Mouse (Mus musculus) neural tube, embryonic 12.5 days (tissue): ENCODE results near the gene Gm3336. TPM values are rescaled to one million over a fixed set of nuclear protein-coding genes. Genes with fewer than 3 reads are reported as not detected.

Source experiments
- ATAC-seq: fragments of 200-750 bp; cut with Nextera tagmentation; 2 replicates; pipeline ENCODE4 v1.8.0; 2017; ENCODE audit warnings: low read depth, mild to moderate bottlenecking, moderate TSS enrichment, moderate library complexity; ENCODE audit not compliant: low FRiP score
- H3K27ac ChIP-seq: fragments of 300-500 bp; sonication (generic); 2 replicates; pipeline ENCODE4 v1.5.1; 2016
- H3K27me3 ChIP-seq: fragments of 300-500 bp; sonication (generic); replicated peaks from 2 replicates; pipeline ENCODE4 v1.6.1; 2016; ENCODE audit warnings: mild to moderate bottlenecking
- H3K36me3 ChIP-seq: fragments of 300-500 bp; sonication (generic); 2 replicates; pipeline ENCODE4 v1.6.1; 2016; ENCODE audit warnings: mild to moderate bottlenecking
- H3K4me1 ChIP-seq: fragments of 300-500 bp; sonication (generic); 2 replicates; pipeline ENCODE4 v1.6.1; 2016
- H3K4me2 ChIP-seq: fragments of 300-500 bp; sonication (generic); replicated peaks from 2 replicates; pipeline ENCODE4 v1.6.1; 2016; ENCODE audit warnings: mild to moderate bottlenecking
- H3K4me3 ChIP-seq: fragments of 300-500 bp; sonication (generic); 2 replicates; pipeline ENCODE4 v1.5.1; 2016
- H3K9ac ChIP-seq: fragments of 300-500 bp; sonication (generic); 2 replicates; pipeline ENCODE4 v1.6.1; 2016; ENCODE audit warnings: mild to moderate bottlenecking
- H3K9me3 ChIP-seq: fragments of 300-500 bp; sonication (generic); 2 replicates; pipeline ENCODE4 v1.6.1; 2016; ENCODE audit warnings: mild to moderate bottlenecking
- WGBS: fragments of 180-500 bp; shearing (Covaris S2); methylation state at CpG from one replicate; pipeline ENCODE4 v1.1.7; 2016; 5-methylcytosine and 5-hydroxymethylcytosine counted together
- polyA plus RNA-seq: library from polyadenylated mRNA; unstranded; fragments of >200 nt; fragmentation: Nextera tagmentation; extraction: Ambion mirVana; gene quantifications from 2 replicates; pipeline ENCODE4 v1.2.1, GENCODE M21; 2016

The Gm3336 gene
- polyA plus RNA-seq, 1 experiment from 2014 or later, result not detected

DNA sequence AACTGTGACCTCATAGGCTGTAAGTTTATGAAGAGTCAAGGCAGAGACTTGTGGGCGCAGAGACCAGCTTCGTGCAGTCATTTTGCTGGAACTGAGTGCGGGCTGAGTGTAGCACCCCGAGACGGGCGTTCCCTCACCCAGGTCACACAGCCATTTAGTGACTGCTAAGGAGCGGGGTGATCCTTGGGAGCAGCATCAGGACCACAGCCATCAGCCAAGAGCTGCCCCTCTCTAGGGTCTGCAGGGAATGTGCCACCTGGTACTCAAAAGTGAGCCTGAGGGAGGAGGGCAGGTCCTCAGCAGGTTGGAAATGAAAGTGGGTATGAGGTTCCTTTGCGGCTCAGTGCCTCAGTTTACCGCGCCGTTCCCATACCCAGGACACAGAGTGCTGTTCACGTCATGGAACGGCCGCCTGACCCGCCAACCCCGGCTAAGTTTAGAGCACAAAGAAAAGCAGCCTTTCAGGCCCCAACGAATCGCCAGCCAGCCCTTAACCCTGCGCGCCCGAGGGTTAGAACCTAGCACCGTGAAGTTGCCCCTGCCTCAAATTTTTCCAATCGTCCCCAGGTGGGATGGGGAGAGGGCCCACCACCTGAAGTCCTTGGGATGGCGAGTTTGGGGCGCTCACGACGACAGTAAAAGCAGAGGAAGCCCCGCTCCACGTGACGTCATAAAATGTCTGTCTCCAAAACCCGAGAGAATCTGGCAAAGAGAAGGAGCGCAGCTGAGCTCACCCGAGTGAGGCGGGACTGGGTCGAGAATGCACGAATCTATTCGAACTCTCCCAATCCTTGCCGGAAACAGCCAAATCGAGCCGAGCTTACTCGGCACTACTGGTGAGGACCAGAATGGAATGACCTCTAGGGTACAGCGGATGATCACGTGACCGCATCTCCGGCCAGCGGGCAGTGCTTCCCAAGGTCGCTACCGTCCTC lies 25.6 kb downstream of the Gm3336 start:
- Histone ChIP-seq H3K4me2 (peak overlapping the region; percentile 57), H3K4me1 (peaks cover 16% of the 10 kb centered on the region), H3K27ac (no peak overlapping the region), H3K4me3 (peak overlapping the region; percentile 27), H3K9ac (peak overlapping the region; percentile 47), H3K27me3 (peaks cover 80% of the 10 kb centered on the region), H3K36me3 (no peaks in the 10 kb centered on the region), H3K9me3 (no peaks in the 10 kb centered on the region)
- WGBS, result 4% methylated on average over 48 of the region's 48 CpGs
- ATAC-seq, result peak; percentile 52; the same call in 1 of the 2 replicates

GRCm38 (mm10) chr8:70744806-70745205 lies 26.5 kb downstream of the Gm3336 start:
- WGBS, result 63% methylated on average over 11 of the region's 11 CpGs
- ATAC-seq, result no peak
- no peak overlapping the region for H3K4me2 ChIP-seq

GRCm38 (mm10) chr8:70745691-70746220 lies 27.4 kb downstream of the Gm3336 start:
- Histone ChIP-seq H3K27ac (no peak overlapping the region), H3K36me3 (no peaks in the 10 kb centered on the region), H3K27me3 (peaks cover 80% of the 10 kb centered on the region), H3K9me3 (no peaks in the 10 kb centered on the region), H3K9ac (no peak overlapping the region), H3K4me2 (no peak overlapping the region), H3K4me1 (peaks cover 16% of the 10 kb centered on the region), H3K4me3 (no peak overlapping the region)
- no peak for ATAC-seq
- 50% methylated on average over 19 of the region's 19 CpGs for WGBS

More at GRCm38 (mm10) chr8:70744806-70745205, 26.5 kb downstream of the Gm3336 start:
- Histone ChIP-seq H3K27ac (no peak overlapping the region), H3K9me3 (no peaks in the 10 kb centered on the region), H3K9ac (no peak overlapping the region), H3K4me1 (peaks cover 16% of the 10 kb centered on the region), H3K27me3 (peaks cover 84% of the 10 kb centered on the region), H3K4me3 (no peak overlapping the region), H3K36me3 (no peaks in the 10 kb centered on the region)

GRCm38 (mm10) chr8:70746676-70747075 lies 28.3 kb downstream of the Gm3336 start:
- Histone ChIP-seq H3K27ac (no peak overlapping the region), H3K4me1 (peaks cover 16% of the 10 kb centered on the region), H3K4me2 (no peak overlapping the region), H3K36me3 (no peaks in the 10 kb centered on the region), H3K27me3 (peaks cover 75% of the 10 kb centered on the region), H3K9ac (no peak overlapping the region), H3K4me3 (no peak overlapping the region), H3K9me3 (no peaks in the 10 kb centered on the region)
- 79% methylated on average over 9 of the region's 9 CpGs for WGBS
- no peak for ATAC-seq

- Histone ChIP-seq H3K4me2 (no peak overlapping the region), H3K4me3 (no peak overlapping the region), H3K4me1 (peaks cover 16% of the 10 kb centered on the region), H3K9ac (no peak overlapping the region), H3K9me3 (no peaks in the 10 kb centered on the region), H3K27ac (no peak overlapping the region), H3K27me3 (peaks cover 68% of the 10 kb centered on the region), H3K36me3 (no peaks in the 10 kb centered on the region)
- no peak for ATAC-seq
- 85% methylated on average over 18 of the region's 18 CpGs for WGBS
These were observed 29.0 kb downstream of the Gm3336 start for GRCm38 (mm10) chr8:70747211-70747890.

GRCm38 (mm10) chr8:70748246-70749096 lies 30.1 kb downstream of the Gm3336 start:
- peaks cover 14% of the 10 kb centered on the region for H3K4me1 ChIP-seq
- H3K27ac ChIP-seq, result no peak overlapping the region
- ATAC-seq, result no peak
- H3K4me3 ChIP-seq, result no peak overlapping the region
- H3K9me3 ChIP-seq, result no peaks in the 10 kb centered on the region
- no peaks in the 10 kb centered on the region for H3K36me3 ChIP-seq
- H3K27me3 ChIP-seq, result peaks cover 57% of the 10 kb centered on the region
- H3K4me2 ChIP-seq, result no peak overlapping the region
- WGBS, result 88% methylated on average over 23 of the region's 23 CpGs
- H3K9ac ChIP-seq, result no peak overlapping the region

DNA sequence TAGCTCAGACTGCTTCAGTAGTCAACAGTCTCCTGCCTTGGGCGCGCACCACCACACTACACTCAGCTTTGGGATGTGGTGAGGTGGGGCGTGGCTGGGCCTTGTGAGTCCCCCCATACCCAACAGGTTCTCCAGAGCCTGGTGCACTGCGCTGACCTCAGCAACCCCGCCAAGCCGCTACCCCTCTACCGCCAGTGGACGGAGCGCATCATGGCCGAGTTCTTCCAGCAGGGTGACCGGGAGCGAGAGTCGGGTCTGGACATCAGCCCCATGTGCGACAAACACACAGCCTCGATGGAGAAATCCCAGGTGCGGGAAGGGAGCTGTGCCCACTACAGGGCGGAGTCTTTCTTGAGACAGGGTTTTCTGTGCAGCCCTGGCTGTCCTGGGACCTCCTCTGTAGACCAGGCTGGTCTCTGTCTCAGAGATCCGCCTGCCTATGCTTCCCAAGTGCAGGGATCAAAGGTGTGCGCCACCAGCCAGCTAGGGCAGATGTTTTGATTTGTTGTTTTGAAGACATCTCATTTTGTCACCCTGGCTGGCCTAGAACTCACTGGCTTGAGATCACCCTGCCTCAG lies 30.8 kb downstream of the Gm3336 start:
- no peak overlapping the region for H3K4me2 ChIP-seq
- H3K27me3 ChIP-seq, result peaks cover 49% of the 10 kb centered on the region
- H3K27ac ChIP-seq, result no peak overlapping the region
- peaks cover 7% of the 10 kb centered on the region; the same call in 1 of the 2 replicates for H3K4me1 ChIP-seq
- ATAC-seq, result no peak
- no peak overlapping the region for H3K9ac ChIP-seq
- 80% methylated on average over 19 of the region's 19 CpGs for WGBS
- H3K4me3 ChIP-seq, result no peak overlapping the region
- no peaks in the 10 kb centered on the region for H3K9me3 ChIP-seq
- no peaks in the 10 kb centered on the region for H3K36me3 ChIP-seq

DNA sequence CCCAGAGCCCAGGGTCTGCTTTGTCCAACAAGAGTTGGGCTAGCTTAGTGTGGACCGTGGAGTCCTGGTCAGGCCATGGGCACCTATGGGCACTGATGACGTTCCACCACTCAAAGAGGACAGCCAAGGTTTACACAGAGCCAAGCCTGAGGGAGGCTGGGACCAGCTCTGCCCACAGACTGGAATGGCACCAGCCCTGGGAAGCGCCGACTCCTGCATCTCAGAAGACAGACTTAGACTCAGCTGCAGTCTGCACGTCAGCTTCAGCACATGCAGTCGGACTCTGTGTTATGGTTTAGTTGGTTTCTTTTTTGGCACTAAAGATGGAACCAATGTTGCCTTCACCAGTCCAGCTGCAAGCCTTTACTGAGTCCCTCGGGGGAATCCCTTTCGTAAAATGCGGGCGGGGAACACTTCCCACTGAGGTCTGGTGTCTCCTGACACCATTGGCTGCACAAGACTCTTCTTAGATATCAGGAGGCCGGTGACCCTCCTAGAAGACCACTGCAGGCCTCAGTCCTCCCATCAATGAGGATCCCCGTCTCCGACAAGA lies 31.9 kb downstream of the Gm3336 start:
- Histone ChIP-seq H3K36me3 (no peaks in the 10 kb centered on the region), H3K4me2 (no peak overlapping the region), H3K27me3 (peaks cover 39% of the 10 kb centered on the region), H3K4me1 (peaks cover 9% of the 10 kb centered on the region), H3K9ac (no peak overlapping the region), H3K4me3 (no peak overlapping the region), H3K9me3 (no peaks in the 10 kb centered on the region), H3K27ac (no peak overlapping the region)
- WGBS, result 88% methylated on average over 13 of the region's 13 CpGs
- ATAC-seq, result no peak

DNA sequence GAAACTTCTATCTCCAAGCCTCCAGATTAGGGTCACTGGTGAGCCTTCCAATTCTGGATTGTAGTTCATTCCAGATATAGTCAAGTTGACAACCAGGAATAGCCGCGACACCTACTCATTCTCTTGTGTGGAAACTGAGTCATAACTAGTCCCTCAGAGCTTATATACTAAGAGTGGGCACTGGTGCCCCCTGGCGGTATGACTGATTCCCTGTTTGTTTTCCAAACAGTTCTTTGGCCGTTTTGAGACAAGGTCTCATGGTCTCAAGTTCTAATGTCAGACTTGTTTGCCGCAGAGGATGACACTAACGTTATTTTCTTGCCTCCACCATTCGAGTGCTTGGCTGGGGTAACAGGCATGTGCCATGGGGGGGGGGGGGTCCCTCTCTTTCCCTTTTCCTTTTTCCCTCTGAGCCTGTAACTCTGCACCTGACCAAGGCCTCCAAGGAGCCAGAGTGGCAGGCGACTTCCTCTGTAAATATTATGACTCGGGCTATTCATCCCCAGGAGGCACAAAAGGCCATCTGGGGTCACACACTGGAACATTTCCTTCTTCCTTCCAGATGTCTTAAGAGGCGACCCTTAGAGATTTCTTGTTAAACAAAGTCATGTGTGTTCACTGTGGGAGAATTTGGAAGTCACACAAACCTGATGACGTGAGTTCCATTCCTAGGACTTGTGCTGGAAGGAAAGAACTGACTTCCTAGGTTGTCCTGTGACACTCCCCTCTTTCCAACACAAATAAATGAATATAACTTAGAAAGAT lies 33.8 kb downstream of the Gm3336 start:
- Histone ChIP-seq H3K9ac (no peak overlapping the region), H3K4me3 (no peak overlapping the region), H3K4me2 (no peak overlapping the region; the same call in 1 of the 2 replicates), H3K4me1 (peaks cover 20% of the 10 kb centered on the region), H3K27me3 (peaks cover 20% of the 10 kb centered on the region), H3K27ac (no peak overlapping the region), H3K9me3 (no peaks in the 10 kb centered on the region), H3K36me3 (peaks cover 12% of the 10 kb centered on the region)
- ATAC-seq, result no peak
- 38% methylated on average over 11 of the region's 11 CpGs for WGBS

DNA sequence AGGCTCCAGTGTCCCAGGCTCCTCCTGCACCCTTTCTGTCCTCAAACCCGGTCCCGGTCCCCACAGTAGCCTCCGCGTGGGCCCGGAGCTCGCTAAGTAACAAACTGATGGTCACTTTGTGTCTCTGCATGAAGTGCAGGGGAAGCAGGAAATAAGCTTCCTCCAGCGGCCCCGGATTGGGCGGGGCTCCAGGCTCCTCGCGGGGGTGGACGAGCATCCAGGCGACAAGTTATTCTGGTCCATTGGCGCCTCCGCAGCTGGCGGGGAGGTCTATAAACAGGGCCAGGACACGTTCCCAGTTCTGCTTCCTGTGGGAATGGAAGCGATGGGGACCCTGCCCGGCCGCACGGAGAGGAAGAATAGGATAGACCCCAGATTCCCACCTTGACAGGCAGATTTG lies 34.8 kb downstream of the Gm3336 start:
- 32% methylated on average over 21 of the region's 21 CpGs for WGBS
- Histone ChIP-seq H3K9me3 (no peaks in the 10 kb centered on the region), H3K27me3 (peaks cover 10% of the 10 kb centered on the region), H3K4me2 (peak overlapping the region; percentile 26), H3K9ac (peak overlapping the region; percentile 26; the same call in 1 of the 2 replicates), H3K36me3 (peaks cover 21% of the 10 kb centered on the region), H3K27ac (no peak overlapping the region), H3K4me3 (no peak overlapping the region), H3K4me1 (peaks cover 29% of the 10 kb centered on the region)
- ATAC-seq, result no peak
